ENCODE assay signal across 9 mouse cellular contexts in genomic region chr2:117180250-117180885, GRCm38 (mm10). TPM values are rescaled to one million over a fixed set of nuclear protein-coding genes. Genes with fewer than 3 reads are reported as not detected.
A peak's percentile ranks its signal among the peaks of the same experiment; 100 is the strongest.
DNase-seq lines count a peak whose midpoint lies in the region; ATAC-seq lines count a peak whose summit lies in the region.
"Had no signal": no experiment of that assay in that cellular context is flagged by ENCODE, and none has a peak within 500 bp of the region (broad histone marks: within the 10 kb centered on the region; RNA-seq: fewer than 3 reads in every experiment).

No protein-coding gene starts in this region.

- no peak overlapping the region for H3K4me2 ChIP-seq in liver, embryonic 16.5 days (ENCODE audit: low read depth, low read length)
- H3K4me2 ChIP-seq in neural tube, embryonic 14.5 days (ENCODE audit: low read depth, low read length): no peak overlapping the region

- H3K27me3 ChIP-seq in liver, embryonic 16.5 days (ENCODE audit: control insufficient read depth, insufficient read depth, low read depth, low read length): no peaks in the 10 kb centered on the region
- H3K27me3 ChIP-seq in neural tube, embryonic 14.5 days (ENCODE audit: control insufficient read depth, insufficient read depth, low read length): no peaks in the 10 kb centered on the region

- H3K36me3 ChIP-seq in liver, embryonic 16.5 days (ENCODE audit: control insufficient read depth, insufficient read depth): no peaks in the 10 kb centered on the region
- H3K36me3 ChIP-seq in neural tube, embryonic 14.5 days (ENCODE audit: control insufficient read depth, insufficient read depth, low read length): no peaks in the 10 kb centered on the region; the same call in none of the 2 replicates

- DNase-seq in CD4-positive, CD25-positive, alpha-beta regulatory T cell, adult 2 months (ENCODE audit: low read depth, low spot score): peak; percentile 87
- DNase-seq in brain, adult 2 months (ENCODE audit: low read depth, low spot score): peak; percentile 93
- peak; percentile 85 to 91 for DNase-seq in heart, postnatal 10 days
- DNase-seq in kidney, postnatal 36 days: peak; percentile 79 to 91
- DNase-seq in telencephalon, adult 2 months (ENCODE audit: low read depth, low spot score): peak; percentile 61

- intact Hi-C loops in heart, postnatal 10 days (cut with DNase I): loop anchor here (1.0 to 5.0 kb wide), 5 partner anchors 51 to 280 kb away; no protein-coding TSS in a partner anchor

- ATAC-seq in erythroblast, adult 5-6 weeks (replicated peaks; ENCODE audit: low FRiP score, poor library complexity, severe bottlenecking): peak; percentile 62; the same call in 1 of the 2 replicates
- ATAC-seq in liver, embryonic 16.5 days (ENCODE audit: low read depth): peak; percentile 43; the same call in 1 of the 2 replicates
- peak; percentile 87 for ATAC-seq in neural tube, embryonic 14.5 days (ENCODE audit: low read depth)

- H3K4me3 ChIP-seq in liver, embryonic 16.5 days (ENCODE audit: low read depth, low read length): no peak overlapping the region
- H3K4me3 ChIP-seq in neural tube, embryonic 14.5 days (ENCODE audit: low read depth, low read length): no peak overlapping the region
- H3K4me3 ChIP-seq: erythroblast, embryonic 14.5 days had no signal

- H3K9me3 ChIP-seq in liver, embryonic 16.5 days (replicated peaks; ENCODE audit: control insufficient read depth, low read length): no peaks in the 10 kb centered on the region
- no peaks in the 10 kb centered on the region for H3K9me3 ChIP-seq in neural tube, embryonic 14.5 days (ENCODE audit: control insufficient read depth, low read length)

- H3K4me1 ChIP-seq in liver, embryonic 16.5 days (ENCODE audit: control insufficient read depth, low read depth, low read length): no peaks in the 10 kb centered on the region
- no peaks in the 10 kb centered on the region for H3K4me1 ChIP-seq in neural tube, embryonic 14.5 days (ENCODE audit: control insufficient read depth, insufficient read depth, low read length)

- 36% methylated on average over 7 of the region's 7 CpGs for WGBS in liver, embryonic 16.5 days (ENCODE audit: insufficient replicate concordance)
- 47% methylated on average over 7 of the region's 7 CpGs for WGBS in neural tube, embryonic 14.5 days

- H3K9ac ChIP-seq in liver, embryonic 16.5 days (ENCODE audit: low read depth, low read length): no peak overlapping the region
- no peak overlapping the region for H3K9ac ChIP-seq in neural tube, embryonic 14.5 days (replicated peaks; ENCODE audit: low read depth, low read length)

- H3K27ac ChIP-seq in liver, embryonic 16.5 days (ENCODE audit: low read length): no peak overlapping the region
- H3K27ac ChIP-seq in neural tube, embryonic 14.5 days (ENCODE audit: low read depth, low read length): no peak overlapping the region

RNA-seq across cellular contexts. Expression of gene Spred1, which starts 59.2 kb away (rescaled TPM):
- 3.1 and 4.2 TPM in 2 replicates for total RNA-seq in erythroblast, adult 5-6 weeks (2015; ENCODE audit: low replicate concordance)
- total RNA-seq in erythroblast, adult 5-6 weeks (2017; ENCODE audit: low replicate concordance): 3.2 and 6.8 TPM in 2 replicates
- 10 to 100 TPM; 23.7 to 30.8 TPM for total RNA-seq in heart, postnatal 10 days (2021)
- 1.1 and 1.4 TPM in 2 replicates for polyA plus RNA-seq in liver, embryonic 16.5 days (2015; fragmentation: Nextera tagmentation; extraction: Ambion mirVana)
- polyA plus RNA-seq in neural tube, embryonic 14.5 days (2014; fragmentation: Nextera tagmentation; extraction: Ambion mirVana): 16.0 and 20.8 TPM in 2 replicates
